In the genomic region with DNA sequence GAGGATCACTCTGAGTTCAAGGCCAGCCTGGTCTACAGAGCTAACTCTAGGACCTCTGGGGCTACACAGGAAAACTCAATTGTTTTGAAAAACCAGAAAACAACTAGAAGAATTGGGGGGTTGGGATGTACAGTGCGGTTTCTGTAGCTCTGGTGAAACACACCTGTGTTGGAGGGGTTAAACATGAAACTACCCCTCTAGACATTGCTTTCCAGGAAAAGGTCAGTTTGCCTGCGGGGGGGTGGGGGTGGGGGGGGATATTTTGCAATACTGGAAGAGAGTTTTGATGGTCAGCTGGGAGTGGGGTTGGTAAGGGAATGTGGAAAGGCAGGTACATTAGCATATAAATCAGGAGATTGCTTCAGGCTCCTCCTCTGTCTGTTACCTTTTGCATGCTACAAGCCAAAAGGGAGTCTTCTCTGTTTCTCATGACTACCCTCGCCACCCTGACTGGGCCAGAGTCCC, we compare ENCODE assay signal across 8 mouse cellular contexts. TPM values are rescaled to one million over a fixed set of nuclear protein-coding genes. Genes with fewer than 3 reads are reported as not detected.
DNase-seq lines count a peak whose midpoint lies in the region; ATAC-seq lines count a peak whose summit lies in the region.

No protein-coding gene starts in this region.

- no peaks in the 10 kb centered on the region for H3K36me3 ChIP-seq in kidney, embryonic 14.5 days (ENCODE audit: control insufficient read depth, insufficient read depth, low read length)
- H3K36me3 ChIP-seq in hindbrain, embryonic 15.5 days, result no peaks in the 10 kb centered on the region
- H3K36me3 ChIP-seq in midbrain, embryonic 14.5 days (ENCODE audit: control insufficient read depth, insufficient read depth, low read length), result no peaks in the 10 kb centered on the region

- H3K27ac ChIP-seq in kidney, embryonic 14.5 days (ENCODE audit: low read depth, low read length), result peak overlapping the region; percentile 60
- H3K27ac ChIP-seq in brown adipose tissue, adult 24 weeks (replicated peaks; ENCODE audit: low read depth, low read length), result peak overlapping the region; percentile 80
- H3K27ac ChIP-seq in hindbrain, embryonic 15.5 days (replicated peaks), result peak overlapping the region; percentile 78; the same call in 1 of the 2 replicates
- H3K27ac ChIP-seq in midbrain, embryonic 14.5 days (replicated peaks; ENCODE audit: low read depth, low read length), result no peak overlapping the region

- H3K4me3 ChIP-seq in kidney, embryonic 14.5 days (ENCODE audit: low read length), result no peak overlapping the region
- H3K4me3 ChIP-seq in brown adipose tissue, adult 24 weeks (ENCODE audit: insufficient read depth, low read depth, low read length), result peak overlapping the region; percentile 52; the same call in 1 of the 2 replicates
- no peak overlapping the region for H3K4me3 ChIP-seq in hindbrain, embryonic 15.5 days
- H3K4me3 ChIP-seq in midbrain, embryonic 14.5 days (replicated peaks; ENCODE audit: low read depth, low read length), result no peak overlapping the region

- H3K27me3 ChIP-seq in kidney, embryonic 14.5 days (ENCODE audit: control insufficient read depth, insufficient read depth, low read length), result no peaks in the 10 kb centered on the region
- no peaks in the 10 kb centered on the region for H3K27me3 ChIP-seq in hindbrain, embryonic 15.5 days
- no peaks in the 10 kb centered on the region for H3K27me3 ChIP-seq in midbrain, embryonic 14.5 days (ENCODE audit: control insufficient read depth, insufficient read depth, low read length)

- H3K9ac ChIP-seq in kidney, embryonic 14.5 days (ENCODE audit: low read depth, low read length), result no peak overlapping the region
- no peak overlapping the region for H3K9ac ChIP-seq in hindbrain, embryonic 15.5 days
- H3K9ac ChIP-seq in midbrain, embryonic 14.5 days (replicated peaks; ENCODE audit: low read length), result no peak overlapping the region

- H3K9me3 ChIP-seq in kidney, embryonic 14.5 days (ENCODE audit: control insufficient read depth, low read length), result no peaks in the 10 kb centered on the region
- no peaks in the 10 kb centered on the region for H3K9me3 ChIP-seq in hindbrain, embryonic 15.5 days
- no peaks in the 10 kb centered on the region for H3K9me3 ChIP-seq in midbrain, embryonic 14.5 days (ENCODE audit: control insufficient read depth, low read length)

- 55% methylated on average over 3 of the region's 3 CpGs for WGBS in kidney, embryonic 14.5 days
- 64% methylated on average over 3 of the region's 3 CpGs for WGBS in hindbrain, embryonic 15.5 days
- WGBS in midbrain, embryonic 14.5 days, result 64% methylated on average over 3 of the region's 3 CpGs

- H3K4me2 ChIP-seq in kidney, embryonic 14.5 days (replicated peaks; ENCODE audit: low read depth, low read length), result peak overlapping the region; percentile 55
- peak overlapping the region; percentile 48; the same call in 1 of the 2 replicates for H3K4me2 ChIP-seq in hindbrain, embryonic 15.5 days
- H3K4me2 ChIP-seq in midbrain, embryonic 14.5 days (ENCODE audit: low read length), result peak overlapping the region; percentile 46

- DNase-seq in kidney, postnatal 4 days, result no peak
- no peak for DNase-seq in midbrain, embryonic 14.5 days
- no peak for DNase-seq in retina, embryonic 14.5 days (ENCODE audit: low spot score)
- no peak for DNase-seq in embryo, embryonic 9.5 days (ENCODE audit: extremely low spot score)
- DNase-seq in spleen, adult 18-20 months, result no peak

- H3K4me1 ChIP-seq in kidney, embryonic 14.5 days (ENCODE audit: control insufficient read depth, insufficient read depth, low read length), result peaks cover 28% of the 10 kb centered on the region
- peaks cover 6% of the 10 kb centered on the region; the same call in 1 of the 2 replicates for H3K4me1 ChIP-seq in brown adipose tissue, adult 24 weeks (ENCODE audit: control insufficient read depth, insufficient read depth, insufficient read length, low read length)
- peaks cover 45% of the 10 kb centered on the region for H3K4me1 ChIP-seq in hindbrain, embryonic 15.5 days (replicated peaks)
- H3K4me1 ChIP-seq in midbrain, embryonic 14.5 days (ENCODE audit: control insufficient read depth, insufficient read depth, low read length), result peaks cover 16% of the 10 kb centered on the region

- ATAC-seq in kidney, embryonic 14.5 days (ENCODE audit: low FRiP score, low TSS enrichment), result no peak
- ATAC-seq in hindbrain, embryonic 15.5 days (ENCODE audit: low FRiP score, low read depth), result no peak
- ATAC-seq in midbrain, embryonic 14.5 days (ENCODE audit: low FRiP score, low TSS enrichment), result no peak

RNA-seq across cellular contexts. Expression of a gene that starts 1.7 kb away (rescaled TPM):
- polyA plus RNA-seq in kidney, embryonic 14.5 days (2014; fragmentation: Nextera tagmentation; extraction: Ambion mirVana), result 44.5 and 45.5 TPM in 2 replicates
- 21.9 and 27.3 TPM in 2 replicates for polyA plus RNA-seq in brown adipose tissue, adult 24 weeks (2012; ENCODE audit: insufficient read depth, insufficient read length, missing spikeins)
- 38.2 and 40.5 TPM in 2 replicates for polyA plus RNA-seq in hindbrain, embryonic 15.5 days (2015; fragmentation: Nextera tagmentation; extraction: Ambion mirVana)
- polyA plus RNA-seq in midbrain, embryonic 14.5 days (2014; fragmentation: Nextera tagmentation; extraction: Ambion mirVana), result 41.6 and 46.9 TPM in 2 replicates

RNA-seq across cellular contexts. Expression of a gene that starts 6.8 kb away (rescaled TPM):
- polyA plus RNA-seq in kidney, embryonic 14.5 days (2014; fragmentation: Nextera tagmentation; extraction: Ambion mirVana), result 0.57 and 1.1 TPM in 2 replicates
- polyA plus RNA-seq in brown adipose tissue, adult 24 weeks (2012; ENCODE audit: insufficient read depth, insufficient read length, missing spikeins), result 3.0 and 7.6 TPM in 2 replicates
- 0.17 and 1.1 TPM in 2 replicates for polyA plus RNA-seq in hindbrain, embryonic 15.5 days (2015; fragmentation: Nextera tagmentation; extraction: Ambion mirVana)
- polyA plus RNA-seq in midbrain, embryonic 14.5 days (2014; fragmentation: Nextera tagmentation; extraction: Ambion mirVana), result 0.37 and 0.39 TPM in 2 replicates

RNA-seq across cellular contexts. Expression of a gene that starts 20.0 kb away (rescaled TPM):
- polyA plus RNA-seq in kidney, embryonic 14.5 days (2014; fragmentation: Nextera tagmentation; extraction: Ambion mirVana), result not detected in 2 replicates
- not detected in 2 replicates for polyA plus RNA-seq in brown adipose tissue, adult 24 weeks (2012; ENCODE audit: insufficient read depth, insufficient read length, missing spikeins)
- 0.05 TPM in 1 of 2 replicates, not detected in the other for polyA plus RNA-seq in hindbrain, embryonic 15.5 days (2015; fragmentation: Nextera tagmentation; extraction: Ambion mirVana)
- not detected in 2 replicates for polyA plus RNA-seq in midbrain, embryonic 14.5 days (2014; fragmentation: Nextera tagmentation; extraction: Ambion mirVana)

RNA-seq across cellular contexts. Expression of a gene that starts 37.8 kb away (rescaled TPM):
- 72.4 and 74.9 TPM in 2 replicates for polyA plus RNA-seq in kidney, embryonic 14.5 days (2014; fragmentation: Nextera tagmentation; extraction: Ambion mirVana)
- 29.4 and 30.1 TPM in 2 replicates for polyA plus RNA-seq in brown adipose tissue, adult 24 weeks (2012; ENCODE audit: insufficient read depth, insufficient read length, missing spikeins)
- polyA plus RNA-seq in hindbrain, embryonic 15.5 days (2015; fragmentation: Nextera tagmentation; extraction: Ambion mirVana), result 85.2 and 87.6 TPM in 2 replicates
- polyA plus RNA-seq in midbrain, embryonic 14.5 days (2014; fragmentation: Nextera tagmentation; extraction: Ambion mirVana), result 72.8 and 75.8 TPM in 2 replicates
